Mouse (Mus musculus) heart, postnatal 0 days (tissue): ENCODE data around the gene Tcte1. TPM values are rescaled to one million over a fixed set of nuclear protein-coding genes. Genes with fewer than 3 reads are reported as not detected.
A peak's percentile ranks its signal among the peaks of the same experiment; 100 is the strongest.

ENCODE experiments used
- ATAC-seq: fragments of 200-750 bp; cut with Nextera tagmentation; 2 replicates; pipeline ENCODE4 v1.8.0; 2017; ENCODE audit warnings: low read depth, moderate number of reproducible peaks, moderate library complexity; ENCODE audit not compliant: insufficient read depth
- DNase-seq: peaks from one replicate; pipeline ENCODE4 v3.0.0-alpha.2; 2016; ENCODE audit warnings: low spot score
- H3K27ac ChIP-seq: fragments of 300-500 bp; sonication (generic); 2 replicates; pipeline ENCODE4 v1.5.1; 2014; ENCODE audit warnings: low read depth, mild to moderate bottlenecking
- H3K27me3 ChIP-seq: fragments of 300-500 bp; sonication (generic); 2 replicates; pipeline ENCODE4 v1.6.1; 2014; ENCODE audit warnings: low read length, mixed read lengths; ENCODE audit not compliant: control insufficient read depth, insufficient read depth
- H3K36me3 ChIP-seq: fragments of 300-500 bp; sonication (generic); replicated peaks from 2 replicates; pipeline ENCODE4 v1.6.1; 2014; ENCODE audit warnings: low read length, mixed read lengths; ENCODE audit not compliant: control insufficient read depth, insufficient read depth
- H3K4me1 ChIP-seq: fragments of 300-500 bp; sonication (generic); 2 replicates; pipeline ENCODE4 v1.6.1; 2014; ENCODE audit warnings: antibody characterized with exemption; ENCODE audit not compliant: control insufficient read depth, insufficient read depth
- H3K4me2 ChIP-seq: fragments of 300-500 bp; sonication (generic); 2 replicates; pipeline ENCODE4 v1.6.1; 2014; ENCODE audit warnings: low read depth, mild to moderate bottlenecking, low read length, moderate library complexity
- H3K4me3 ChIP-seq: fragments of 300-500 bp; sonication (generic); 2 replicates; pipeline ENCODE4 v1.5.1; 2014; ENCODE audit warnings: low read depth, low read length
- H3K9ac ChIP-seq: fragments of 300-500 bp; sonication (generic); replicated peaks from 2 replicates; pipeline ENCODE4 v1.6.1; 2014; ENCODE audit warnings: low read depth, low read length, mixed read lengths
- H3K9me3 ChIP-seq: fragments of 300-500 bp; sonication (generic); replicated peaks from 2 replicates; pipeline ENCODE4 v1.6.1; 2016; ENCODE audit warnings: low read length; ENCODE audit not compliant: control insufficient read depth
- CTCF ChIP-seq: IDR thresholded peaks from 2 replicates; pipeline ENCODE4 v1.5.1; 2016; ENCODE audit warnings: antibody characterized with exemption, control low read depth, low read depth
- EP300 ChIP-seq: IDR thresholded peaks from 2 replicates; pipeline ENCODE4 v1.6.1; 2016; ENCODE audit warnings: antibody characterized with exemption, low read depth
- WGBS: fragments of 180-500 bp; shearing (Covaris S2); extraction: QIAGEN DNeasy Blood & Tissue Kit; methylation state at CpG from one replicate; pipeline ENCODE4 v1.1.7; 2014; 5-methylcytosine and 5-hydroxymethylcytosine counted together
- polyA plus RNA-seq: library from polyadenylated mRNA; unstranded; fragments of >200 nt; fragmentation: Nextera tagmentation; extraction: Ambion mirVana; gene quantifications from 2 replicates; pipeline ENCODE4 v1.2.1, GENCODE M21; 2015
- total RNA-seq: library from RNA; depleted of rRNA; stranded (reverse); fragments of >200 nt; gene quantifications from 2 replicates; pipeline ENCODE4 v1.2.3, GENCODE M21; 2014; ENCODE audit warnings: low replicate concordance

Gene Tcte1
- total and polyA plus RNA-seq, 2 experiments from 2014 or later, result not detected

- Histone ChIP-seq H3K9ac (no peak overlapping the region), H3K36me3 (peaks cover 63% of the 10 kb centered on the region)
- no peak for TF ChIP-seq EP300
- TF ChIP-seq CTCF, result no peak
Observed at GRCm38 (mm10) chr17:45567162-45567601, 43.9 kb downstream of the Tcte1 start.

GRCm38 (mm10) chr17:45568990-45569389 lies 45.8 kb downstream of the Tcte1 start:
- Histone ChIP-seq H3K9me3 (no peaks in the 10 kb centered on the region), H3K27me3 (no peaks in the 10 kb centered on the region), H3K4me3 (no peak overlapping the region), H3K9ac (no peak overlapping the region), H3K36me3 (peaks cover 63% of the 10 kb centered on the region), H3K4me1 (peaks cover 12% of the 10 kb centered on the region), H3K4me2 (no peak overlapping the region), H3K27ac (no peak overlapping the region)
- no peak for ATAC-seq
- no peak for TF ChIP-seq EP300
- TF ChIP-seq CTCF, result no peak
- WGBS, result 82% methylated on average over 12 of the region's 12 CpGs
- no peak for DNase-seq

More at GRCm38 (mm10) chr17:45567162-45567601, 43.9 kb downstream of the Tcte1 start:
- ATAC-seq (no peak), DNase-seq (no peak)
- 0 out of 2 replicates have a peak overlapping the region, but pooled peaks have one; percentile 36 for H3K27ac ChIP-seq
- H3K4me3 ChIP-seq, result no peak overlapping the region
- H3K4me1 ChIP-seq, result peaks cover 13% of the 10 kb centered on the region
- no peaks in the 10 kb centered on the region for H3K27me3 ChIP-seq
- no peaks in the 10 kb centered on the region for H3K9me3 ChIP-seq
- WGBS, result 35% methylated on average over 4 of the region's 4 CpGs
- no peak overlapping the region for H3K4me2 ChIP-seq

- no peak overlapping the region for H3K4me3 ChIP-seq
- ATAC-seq, result no peak
- H3K27ac ChIP-seq, result no peak overlapping the region
- H3K36me3 ChIP-seq, result peaks cover 63% of the 10 kb centered on the region
- 74% methylated on average over 4 of the region's 4 CpGs for WGBS
- H3K9me3 ChIP-seq, result no peaks in the 10 kb centered on the region
- no peak for TF ChIP-seq EP300
- no peak for TF ChIP-seq CTCF
- H3K4me1 ChIP-seq, result peaks cover 10% of the 10 kb centered on the region; the same call in 1 of the 2 replicates
- H3K4me2 ChIP-seq, result no peak overlapping the region
- no peak overlapping the region for H3K9ac ChIP-seq
- H3K27me3 ChIP-seq, result no peaks in the 10 kb centered on the region
- DNase-seq, result no peak
Observed at GRCm38 (mm10) chr17:45569999-45570398, 46.8 kb downstream of the Tcte1 start.

GRCm38 (mm10) chr17:45572103-45573086 lies 49.2 kb downstream of the Tcte1 start:
- Histone ChIP-seq H3K27ac (peak overlapping the region; percentile 97), H3K9ac (peak overlapping the region; percentile 91), H3K36me3 (peaks cover 44% of the 10 kb centered on the region), H3K4me3 (peak overlapping the region; percentile 94), H3K9me3 (no peaks in the 10 kb centered on the region), H3K27me3 (no peaks in the 10 kb centered on the region), H3K4me2 (peak overlapping the region; percentile 77), H3K4me1 (peaks cover 12% of the 10 kb centered on the region; the same call in 1 of the 2 replicates)
- DNase-seq (peak; percentile 94), ATAC-seq (peak; percentile 58)
- WGBS, result under 1% methylated on average over 54 of the region's 57 CpGs
- TF ChIP-seq EP300, result no peak; the same call in 1 of the 2 replicates
- TF ChIP-seq CTCF, result no peak; the same call in 1 of the 2 replicates

GRCm38 (mm10) chr17:45573087-45573779 lies 50.0 kb downstream of the Tcte1 start, which contains the start of gene Hsp90ab1:
Gene Hsp90ab1, minus strand, starts transcription at chr17:45573271.
- peak; percentile 84 for ATAC-seq
- Histone ChIP-seq H3K27ac (peak within 1 kb of the TSS; percentile 97), H3K36me3 (peaks cover 36% of the 10 kb centered on the region), H3K9me3 (no peaks in the 10 kb centered on the region), H3K4me2 (peak within 1 kb of the TSS; percentile 77), H3K4me1 (peaks cover 15% of the 10 kb centered on the region; the same call in 1 of the 2 replicates), H3K27me3 (no peaks in the 10 kb centered on the region), H3K4me3 (peak within 1 kb of the TSS; percentile 94), H3K9ac (peak within 1 kb of the TSS; percentile 91)
- DNase-seq, result peak; percentile 96
- peak; percentile 41 for TF ChIP-seq EP300
- TF ChIP-seq CTCF, result no peak
- under 1% methylated on average over 40 of the region's 41 CpGs for WGBS
